Mouse (Mus musculus) testis, adult 2 months (tissue): Measurements from ENCODE around the gene Amer2.

Source experiments
- CTCF ChIP-seq: fragments of 200-500 bp; IDR thresholded peaks from 2 replicates; pipeline ENCODE4 v1.5.1; 2012; ENCODE audit warnings: low read depth, mild to moderate bottlenecking, inconsistent platforms, low read length, moderate library complexity; ENCODE audit not compliant: control insufficient read depth, insufficient read depth, insufficient replicate concordance
- POLR2A ChIP-seq: fragments of 200-500 bp; IDR thresholded peaks from 2 replicates; pipeline ENCODE4 v1.6.1; 2012; ENCODE audit warnings: low read depth, mild to moderate bottlenecking, inconsistent platforms, low read length, moderate library complexity; ENCODE audit not compliant: control insufficient read depth

DNA sequence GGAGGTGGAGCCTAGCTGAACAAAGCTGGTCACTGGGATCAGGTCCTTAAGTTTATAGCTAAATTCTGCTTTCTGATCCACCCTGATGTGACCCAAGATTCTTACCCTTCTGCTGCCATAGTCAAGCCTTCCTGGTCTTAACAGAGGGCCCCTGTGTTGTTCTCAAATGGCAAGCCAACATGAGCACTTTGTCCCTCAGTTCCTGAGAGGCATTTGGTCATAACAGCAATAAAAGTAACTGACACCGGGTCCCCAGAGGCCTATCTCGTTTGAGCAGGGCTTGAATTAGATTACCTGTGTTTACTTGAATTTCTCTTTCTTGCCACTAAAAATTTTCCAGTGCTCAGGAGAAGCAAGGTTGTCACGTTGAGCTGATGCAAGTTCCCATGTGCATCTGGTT, 51.1 kb downstream of the Amer2 start:
- no peak for TF ChIP-seq POLR2A
- no peak for TF ChIP-seq CTCF
